Mouse (Mus musculus): ENCODE results near the gene Drc1.

GRCm38 (mm10) chr5:30285944-30286799 is 5.0 kb downstream of the Drc1 start:
- no peak for TF ChIP-seq EP300 (IDR thresholded peaks at IDR 0.05; ENCODE audit: low read depth)
- no peak for TF ChIP-seq CTCF (IDR thresholded peaks at IDR 0.05; ENCODE audit: low read depth)

All from liver, embryonic 14.5 days (tissue).